Mouse (Mus musculus) heart, embryonic 12.5 days (tissue): ENCODE measurements around the gene Rnf126. TPM values are rescaled to one million over a fixed set of nuclear protein-coding genes. Genes with fewer than 3 reads are reported as not detected.
A peak's percentile ranks its signal among the peaks of the same experiment; 100 is the strongest.

Experiments used
- ATAC-seq: fragments of 200-750 bp; cut with Nextera tagmentation; 2 replicates; pipeline ENCODE4 v1.8.0; 2017; ENCODE audit warnings: moderate TSS enrichment, moderate library complexity; ENCODE audit not compliant: insufficient number of reproducible peaks, low FRiP score
- H3K27ac ChIP-seq: fragments of 300-500 bp; sonication (generic); 2 replicates; pipeline ENCODE4 v1.5.1; 2016; ENCODE audit warnings: mild to moderate bottlenecking, moderate library complexity; ENCODE audit not compliant: poor library complexity, severe bottlenecking
- H3K27me3 ChIP-seq: fragments of 300-500 bp; sonication (generic); replicated peaks from 2 replicates; pipeline ENCODE4 v1.6.1; 2016; ENCODE audit warnings: mild to moderate bottlenecking, moderate library complexity
- H3K36me3 ChIP-seq: fragments of 300-500 bp; sonication (generic); 2 replicates; pipeline ENCODE4 v1.6.1; 2016; ENCODE audit warnings: mild to moderate bottlenecking, moderate library complexity
- H3K4me1 ChIP-seq: fragments of 300-500 bp; sonication (generic); replicated peaks from 2 replicates; pipeline ENCODE4 v1.6.1; 2016; ENCODE audit warnings: mild to moderate bottlenecking
- H3K4me2 ChIP-seq: fragments of 300-500 bp; sonication (generic); 2 replicates; pipeline ENCODE4 v1.6.1; 2016; ENCODE audit warnings: mild to moderate bottlenecking, moderate library complexity
- H3K4me3 ChIP-seq: fragments of 300-500 bp; sonication (generic); 2 replicates; pipeline ENCODE4 v1.5.1; 2016; ENCODE audit warnings: mild to moderate bottlenecking
- H3K9ac ChIP-seq: fragments of 300-500 bp; sonication (generic); 2 replicates; pipeline ENCODE4 v1.6.1; 2016; ENCODE audit warnings: mild to moderate bottlenecking, moderate library complexity
- H3K9me3 ChIP-seq: fragments of 300-500 bp; sonication (generic); replicated peaks from 2 replicates; pipeline ENCODE4 v1.6.1; 2016; ENCODE audit warnings: mild to moderate bottlenecking, moderate library complexity
- WGBS: fragments of 180-500 bp; shearing (Covaris S2); methylation state at CpG from one replicate; pipeline ENCODE4 v1.1.7; 2016; 5-methylcytosine and 5-hydroxymethylcytosine counted together
- polyA plus RNA-seq: library from polyadenylated mRNA; unstranded; fragments of >200 nt; fragmentation: Nextera tagmentation; extraction: Ambion mirVana; gene quantifications from 2 replicates; pipeline ENCODE4 v1.2.1, GENCODE M21; 2016

The Rnf126 gene
- polyA plus RNA-seq, 1 experiment from 2014 or later, result 78.9 TPM

DNA sequence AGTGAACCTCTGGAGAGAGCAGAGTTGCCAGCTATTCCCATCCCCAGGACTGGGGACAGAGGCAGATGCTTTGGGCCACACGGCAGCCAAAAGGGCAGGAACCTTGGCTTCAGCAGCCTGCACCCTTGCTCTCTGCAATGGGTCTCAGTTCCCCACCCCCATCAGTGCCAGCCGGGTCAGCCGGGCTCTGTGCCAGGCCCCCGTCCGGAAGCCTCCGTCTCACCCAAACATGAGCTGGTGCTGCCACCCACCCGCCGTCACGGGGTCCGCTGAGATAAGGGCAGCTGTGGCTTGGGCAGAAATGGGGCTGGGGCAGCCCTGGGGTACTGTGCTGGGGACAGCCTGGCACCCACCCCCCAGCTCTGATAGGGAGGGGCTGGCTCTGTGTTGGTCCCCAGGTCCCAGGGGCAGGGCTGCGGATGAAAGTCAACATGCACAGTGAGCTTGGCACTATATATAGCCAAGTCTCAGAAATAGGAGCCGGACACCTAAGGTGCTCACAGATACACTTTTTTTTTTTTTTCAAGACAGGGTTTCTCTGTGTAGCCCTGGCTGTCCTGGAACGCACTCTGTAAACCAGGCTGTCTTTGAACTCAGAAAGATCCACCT lies 37.3 kb downstream of the Rnf126 start:
- no peak overlapping the region for H3K4me2 ChIP-seq
- no peak overlapping the region for H3K27ac ChIP-seq
- H3K4me1 ChIP-seq, result peaks cover 4% of the 10 kb centered on the region; the same call in 1 of the 2 replicates
- ATAC-seq, result no peak
- no peak overlapping the region for H3K4me3 ChIP-seq
- peaks cover 14% of the 10 kb centered on the region for H3K27me3 ChIP-seq
- peaks cover 15% of the 10 kb centered on the region for H3K36me3 ChIP-seq
- H3K9me3 ChIP-seq, result peaks cover 20% of the 10 kb centered on the region
- WGBS, result 63% methylated on average over 13 of the region's 13 CpGs
- H3K9ac ChIP-seq, result peak overlapping the region; percentile 29; the same call in 1 of the 2 replicates

DNA sequence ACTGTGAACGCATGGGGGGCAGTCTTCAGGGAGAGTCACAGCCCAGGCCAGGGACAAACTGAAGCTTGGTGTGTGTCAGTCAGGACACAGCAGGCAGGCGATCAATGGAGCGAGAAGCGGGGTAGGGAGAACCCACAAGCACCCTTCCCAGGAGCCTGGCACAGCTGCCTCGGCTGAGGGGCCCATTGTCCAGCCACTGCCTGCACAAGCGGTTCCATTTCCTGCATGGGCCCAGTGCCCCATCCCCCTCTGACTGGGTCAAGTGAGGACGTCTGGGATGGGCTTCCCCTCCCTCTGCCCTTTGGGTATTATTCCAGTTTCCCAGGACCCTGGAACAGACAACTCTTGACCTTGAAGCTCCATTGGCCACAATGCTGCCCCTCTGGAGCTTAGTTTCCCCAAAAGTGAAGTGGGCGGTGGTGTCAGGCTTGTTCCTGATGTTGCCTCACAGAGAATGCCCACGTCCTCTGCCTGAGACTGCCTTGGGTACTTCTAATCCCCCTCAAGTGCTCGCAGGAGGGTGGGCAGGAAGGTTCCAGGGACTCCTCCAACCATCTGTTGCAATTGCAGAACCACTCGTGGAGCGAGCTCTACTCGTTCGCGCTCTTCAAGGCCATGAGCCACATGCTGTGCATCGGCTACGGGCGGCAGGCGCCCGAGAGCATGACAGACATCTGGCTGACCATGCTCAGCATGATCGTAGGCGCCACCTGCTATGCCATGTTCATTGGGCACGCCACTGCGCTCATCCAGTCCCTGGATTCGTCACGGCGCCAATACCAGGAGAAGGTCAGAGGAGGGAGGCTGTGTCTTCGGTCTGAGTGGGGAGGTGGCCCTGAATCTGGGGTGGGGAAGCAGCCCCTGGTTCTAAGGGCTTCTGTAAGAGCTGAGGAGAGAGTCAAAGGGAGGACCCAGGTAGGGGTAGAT lies 38.2 kb downstream of the Rnf126 start:
- H3K27ac ChIP-seq, result no peak overlapping the region
- 62% methylated on average over 28 of the region's 28 CpGs for WGBS
- H3K4me3 ChIP-seq, result no peak overlapping the region
- H3K36me3 ChIP-seq, result peaks cover 6% of the 10 kb centered on the region; the same call in 1 of the 2 replicates
- H3K9me3 ChIP-seq, result peaks cover 11% of the 10 kb centered on the region
- peaks cover 14% of the 10 kb centered on the region for H3K27me3 ChIP-seq
- ATAC-seq, result no peak
- no peak overlapping the region for H3K4me2 ChIP-seq
- H3K9ac ChIP-seq, result no peak overlapping the region
- peaks cover 8% of the 10 kb centered on the region; the same call in 1 of the 2 replicates for H3K4me1 ChIP-seq

DNA sequence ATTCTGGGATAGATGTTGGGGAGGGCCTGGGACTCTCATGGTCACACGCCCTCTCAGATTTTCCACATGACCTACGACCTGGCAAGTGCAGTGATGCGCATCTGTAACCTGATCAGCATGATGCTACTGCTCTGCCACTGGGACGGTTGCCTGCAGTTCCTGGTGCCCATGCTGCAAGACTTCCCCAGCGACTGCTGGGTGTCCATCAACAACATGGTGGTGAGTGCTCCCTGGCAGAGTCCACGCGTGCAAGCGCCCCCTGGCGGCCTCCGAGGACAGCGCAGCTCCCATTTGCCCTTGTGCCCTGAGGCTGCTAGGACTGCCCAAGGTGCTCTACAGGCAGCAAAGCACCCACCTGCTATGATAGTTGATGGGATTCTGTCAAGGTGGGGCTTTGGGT lies 40.7 kb downstream of the Rnf126 start:
- 41% methylated on average over 11 of the region's 11 CpGs for WGBS
- Histone ChIP-seq H3K9ac (no peak overlapping the region), H3K4me2 (no peak overlapping the region), H3K27me3 (peaks cover 31% of the 10 kb centered on the region), H3K4me3 (no peak overlapping the region), H3K4me1 (peaks cover 9% of the 10 kb centered on the region; the same call in 1 of the 2 replicates), H3K27ac (no peak overlapping the region), H3K36me3 (no peaks in the 10 kb centered on the region), H3K9me3 (no peaks in the 10 kb centered on the region)
- no peak for ATAC-seq

DNA sequence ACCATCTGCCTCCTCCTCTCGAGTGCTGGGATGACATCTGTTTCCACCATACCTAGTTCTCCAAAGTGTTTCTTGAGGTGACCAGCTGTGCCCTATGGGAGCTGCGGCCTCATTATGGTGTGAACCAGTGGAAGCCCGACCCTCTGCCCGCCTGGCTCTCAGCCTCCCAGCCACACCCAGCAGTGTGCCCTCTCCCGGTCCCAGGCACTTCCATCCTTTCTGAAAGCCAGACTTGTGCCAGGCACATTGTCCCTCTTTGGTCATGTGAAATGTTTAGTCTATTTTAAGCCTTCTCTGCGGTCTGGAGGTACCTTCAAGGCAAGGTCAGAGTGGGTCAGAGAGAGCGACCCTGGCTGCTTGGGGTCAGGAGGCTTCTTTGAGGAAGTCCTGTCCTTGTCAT lies 43.1 kb downstream of the Rnf126 start:
- Histone ChIP-seq H3K36me3 (no peaks in the 10 kb centered on the region), H3K27me3 (peaks cover 46% of the 10 kb centered on the region), H3K9me3 (no peaks in the 10 kb centered on the region), H3K4me1 (peaks cover 5% of the 10 kb centered on the region; the same call in 1 of the 2 replicates), H3K27ac (no peak overlapping the region), H3K9ac (no peak overlapping the region), H3K4me3 (no peak overlapping the region), H3K4me2 (no peak overlapping the region)
- ATAC-seq, result no peak
- WGBS, result 64% methylated on average over 7 of the region's 7 CpGs

DNA sequence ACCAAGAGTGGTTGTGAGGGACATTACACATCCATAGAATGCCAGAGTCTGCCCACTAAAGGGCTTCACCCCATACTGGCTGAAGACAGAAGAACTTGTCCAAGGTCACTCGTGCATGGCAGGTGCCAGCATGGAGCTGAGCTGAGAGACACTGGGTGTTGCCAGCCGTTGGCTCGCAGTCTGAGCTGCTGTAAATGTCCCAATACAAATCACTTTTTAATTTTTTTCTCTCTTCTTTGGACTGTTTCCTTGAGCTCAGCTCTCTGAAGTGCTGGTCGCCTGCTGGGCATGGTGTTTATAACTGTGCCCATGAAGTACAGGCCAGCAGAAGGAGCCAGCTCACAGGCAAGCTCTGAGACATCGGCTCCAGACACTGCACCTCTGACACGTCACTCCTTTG lies 43.7 kb downstream of the Rnf126 start:
- Histone ChIP-seq H3K27ac (no peak overlapping the region), H3K4me3 (no peak overlapping the region), H3K4me1 (peaks cover 5% of the 10 kb centered on the region; the same call in 1 of the 2 replicates), H3K9ac (no peak overlapping the region), H3K9me3 (no peaks in the 10 kb centered on the region), H3K27me3 (peaks cover 49% of the 10 kb centered on the region), H3K36me3 (no peaks in the 10 kb centered on the region), H3K4me2 (no peak overlapping the region)
- 72% methylated on average over 6 of the region's 6 CpGs for WGBS
- ATAC-seq, result no peak

DNA sequence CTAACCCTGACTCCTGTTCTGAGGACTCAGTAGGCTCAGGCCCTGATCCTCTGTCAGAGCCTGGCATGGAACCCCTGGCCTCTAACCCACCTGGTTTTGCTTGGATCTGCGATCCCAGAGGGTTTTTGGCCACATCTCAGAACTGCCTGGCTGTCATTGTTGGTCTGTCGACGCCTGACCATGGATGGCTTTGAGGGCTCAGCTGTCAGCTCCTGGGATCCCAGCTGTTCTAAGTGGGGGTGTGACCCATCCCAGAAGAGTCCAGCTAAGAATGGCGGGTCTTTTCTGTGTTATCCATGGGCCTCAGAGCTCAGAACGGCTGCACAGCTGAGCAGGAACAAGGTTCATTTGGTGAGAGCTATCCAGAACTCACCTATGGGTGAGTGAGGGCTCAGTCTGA lies 45.7 kb downstream of the Rnf126 start:
- no peak overlapping the region for H3K4me2 ChIP-seq
- no peaks in the 10 kb centered on the region for H3K36me3 ChIP-seq
- H3K4me3 ChIP-seq, result no peak overlapping the region
- H3K27ac ChIP-seq, result no peak overlapping the region
- no peaks in the 10 kb centered on the region for H3K9me3 ChIP-seq
- H3K9ac ChIP-seq, result no peak overlapping the region
- H3K4me1 ChIP-seq, result peaks cover 21% of the 10 kb centered on the region
- H3K27me3 ChIP-seq, result peaks cover 67% of the 10 kb centered on the region
- no peak for ATAC-seq
- WGBS, result 52% methylated on average over 5 of the region's 5 CpGs

DNA sequence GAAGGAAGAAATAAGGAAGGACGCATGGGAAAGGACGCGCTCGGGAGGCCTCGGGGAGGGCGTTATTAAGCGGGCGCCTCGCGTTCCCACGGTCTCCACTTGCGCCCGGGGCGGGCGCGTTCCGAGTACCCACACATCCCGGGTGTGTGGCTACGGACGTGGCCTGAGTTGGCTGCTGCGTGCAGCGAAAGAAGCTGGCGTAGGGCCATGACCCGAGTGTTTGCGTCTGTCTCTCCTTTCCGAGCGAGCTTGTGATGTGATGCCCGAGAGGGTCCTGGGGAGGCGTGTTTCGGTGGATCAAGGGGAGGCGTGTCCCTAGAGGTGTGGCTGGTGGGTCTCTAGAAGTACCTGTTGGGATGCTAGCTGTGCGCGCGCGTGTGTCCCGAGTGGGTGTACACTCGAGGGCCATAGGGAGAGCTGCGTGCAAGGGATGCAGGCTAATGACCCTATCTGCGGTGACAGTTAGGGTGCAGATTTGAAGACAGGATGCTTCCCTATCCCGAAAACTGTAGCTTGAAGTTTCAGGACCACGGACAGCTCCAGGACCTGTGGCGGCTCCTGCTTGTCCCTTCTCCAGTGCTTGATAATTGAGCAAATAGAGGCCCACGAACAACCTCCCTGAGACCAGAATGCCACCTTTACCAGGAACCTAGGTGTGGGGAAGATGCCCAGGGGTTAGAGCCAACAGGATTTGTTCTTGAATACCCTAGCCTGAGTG lies 49.0 kb downstream of the Rnf126 start:
- Histone ChIP-seq H3K27me3 (peaks cover 80% of the 10 kb centered on the region), H3K4me1 (peaks cover 19% of the 10 kb centered on the region), H3K4me3 (peak overlapping the region; percentile 58), H3K27ac (no peak overlapping the region), H3K36me3 (no peaks in the 10 kb centered on the region), H3K9ac (no peak overlapping the region), H3K9me3 (no peaks in the 10 kb centered on the region), H3K4me2 (peak overlapping the region; percentile 98)
- ATAC-seq, result no peak
- 6% methylated on average over 42 of the region's 43 CpGs for WGBS

DNA sequence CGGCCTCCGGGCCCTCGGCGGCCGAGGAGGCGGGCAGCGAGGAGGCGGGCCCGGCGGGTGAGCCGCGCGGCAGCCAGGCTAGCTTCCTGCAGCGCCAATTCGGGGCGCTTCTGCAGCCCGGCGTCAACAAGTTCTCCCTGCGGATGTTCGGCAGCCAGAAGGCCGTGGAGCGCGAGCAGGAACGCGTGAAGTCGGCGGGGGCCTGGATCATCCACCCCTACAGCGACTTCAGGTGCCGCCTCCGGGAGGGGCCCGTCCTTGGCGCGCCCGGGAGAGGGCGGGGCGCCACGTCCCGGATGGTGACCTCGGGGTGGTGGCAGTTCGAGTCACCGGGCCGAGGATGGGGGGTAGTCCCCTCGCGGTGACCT lies 49.8 kb downstream of the Rnf126 start:
- no peaks in the 10 kb centered on the region for H3K9me3 ChIP-seq
- peak overlapping the region; percentile 63 for H3K9ac ChIP-seq
- peaks cover 27% of the 10 kb centered on the region for H3K4me1 ChIP-seq
- H3K27me3 ChIP-seq, result peaks cover 79% of the 10 kb centered on the region
- peak overlapping the region; percentile 98 for H3K4me2 ChIP-seq
- peaks cover 2% of the 10 kb centered on the region for H3K36me3 ChIP-seq
- 0% methylated on average over 44 of the region's 44 CpGs for WGBS
- no peak for ATAC-seq
- H3K27ac ChIP-seq, result no peak overlapping the region
- H3K4me3 ChIP-seq, result peak overlapping the region; percentile 58

DNA sequence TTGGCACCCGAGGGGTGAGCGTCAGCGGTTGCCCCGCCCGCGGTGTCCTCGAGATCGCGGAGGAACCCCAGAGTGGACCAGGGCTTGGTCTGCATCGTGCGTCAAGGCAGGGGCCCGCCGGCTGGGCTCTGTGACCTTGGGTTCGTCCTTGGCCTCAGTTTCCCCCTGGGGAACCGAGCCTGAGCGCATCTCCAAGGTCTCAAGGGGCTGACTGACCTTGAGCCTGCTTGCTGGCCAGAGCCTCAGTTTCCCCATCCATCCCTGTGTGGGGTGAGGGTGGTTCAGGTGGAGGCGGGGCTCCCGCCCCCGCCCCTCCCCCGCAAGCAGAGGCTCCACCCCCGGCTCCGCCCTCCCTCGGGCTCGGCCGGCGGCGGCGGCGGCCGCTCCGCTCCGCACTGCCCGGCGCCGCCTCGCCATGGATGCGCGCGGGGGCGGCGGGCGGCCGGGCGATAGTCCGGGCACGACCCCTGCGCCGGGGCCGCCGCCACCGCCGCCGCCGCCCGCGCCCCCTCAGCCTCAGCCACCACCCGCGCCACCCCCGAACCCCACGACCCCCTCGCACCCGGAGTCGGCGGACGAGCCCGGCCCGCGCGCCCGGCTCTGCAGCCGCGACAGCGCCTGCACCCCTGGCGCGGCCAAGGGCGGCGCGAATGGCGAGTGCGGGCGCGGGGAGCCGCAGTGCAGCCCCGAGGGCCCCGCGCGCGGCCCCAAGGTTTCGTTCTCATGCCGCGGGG lies 50.3 kb downstream of the Rnf126 start, which contains the start of gene Hcn2:
Gene Hcn2, plus strand, starts transcription at position 381 of the 734 bp plus-strand sequence.
- ATAC-seq, result no peak
- H3K27ac ChIP-seq, result no peak within 1 kb of the TSS
- H3K9ac ChIP-seq, result peak within 1 kb of the TSS; percentile 63
- WGBS, result 4% methylated on average over 73 of the region's 91 CpGs
- peaks cover 27% of the 10 kb centered on the region for H3K4me1 ChIP-seq
- peaks cover 73% of the 10 kb centered on the region for H3K27me3 ChIP-seq
- peak within 1 kb of the TSS; percentile 58 for H3K4me3 ChIP-seq
- H3K36me3 ChIP-seq, result peaks cover 8% of the 10 kb centered on the region
- H3K9me3 ChIP-seq, result no peaks in the 10 kb centered on the region
- H3K4me2 ChIP-seq, result peak within 1 kb of the TSS; percentile 98

DNA sequence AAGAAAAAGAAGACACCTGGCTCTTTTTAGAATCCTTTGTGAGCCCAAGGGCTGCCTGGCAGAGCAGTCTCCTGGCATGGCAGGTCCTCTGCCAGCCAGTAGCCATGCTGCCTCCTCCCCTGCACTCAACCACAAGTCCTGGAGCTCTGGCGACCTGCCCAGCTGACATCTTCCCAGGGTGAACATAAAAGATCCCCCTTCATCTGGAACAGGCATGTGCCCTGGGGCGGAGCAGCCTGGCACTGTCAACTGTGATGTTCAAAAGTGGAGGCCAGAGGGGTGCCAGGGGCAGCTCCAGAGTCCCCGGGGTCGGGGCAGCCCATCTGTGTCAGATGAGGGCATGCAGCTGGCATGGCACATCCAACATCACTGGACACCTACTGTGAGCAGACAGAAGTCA lies 51.8 kb downstream of the Rnf126 start:
- no peak overlapping the region for H3K4me3 ChIP-seq
- H3K36me3 ChIP-seq, result peaks cover 22% of the 10 kb centered on the region
- peaks cover 61% of the 10 kb centered on the region for H3K27me3 ChIP-seq
- 69% methylated on average over 4 of the region's 4 CpGs for WGBS
- H3K9ac ChIP-seq, result no peak overlapping the region
- no peak overlapping the region for H3K27ac ChIP-seq
- no peak for ATAC-seq
- peaks cover 35% of the 10 kb centered on the region for H3K4me1 ChIP-seq
- H3K9me3 ChIP-seq, result no peaks in the 10 kb centered on the region
- H3K4me2 ChIP-seq, result no peak overlapping the region
